Mouse (Mus musculus) thymus, postnatal 25 days (tissue): ENCODE measurements around the gene Diaph2.
A peak's percentile ranks its signal among the peaks of the same experiment; 100 is the strongest.
"Not testable (repeated sequence)": the region's sequence is repeated elsewhere in the genome, so short reads cannot be mapped to it uniquely, and the experiment has no call there.

Experiments used
- DNase-seq: peaks from one replicate; pipeline ENCODE4 v3.0.0; 2022

Gene Diaph2

DNA sequence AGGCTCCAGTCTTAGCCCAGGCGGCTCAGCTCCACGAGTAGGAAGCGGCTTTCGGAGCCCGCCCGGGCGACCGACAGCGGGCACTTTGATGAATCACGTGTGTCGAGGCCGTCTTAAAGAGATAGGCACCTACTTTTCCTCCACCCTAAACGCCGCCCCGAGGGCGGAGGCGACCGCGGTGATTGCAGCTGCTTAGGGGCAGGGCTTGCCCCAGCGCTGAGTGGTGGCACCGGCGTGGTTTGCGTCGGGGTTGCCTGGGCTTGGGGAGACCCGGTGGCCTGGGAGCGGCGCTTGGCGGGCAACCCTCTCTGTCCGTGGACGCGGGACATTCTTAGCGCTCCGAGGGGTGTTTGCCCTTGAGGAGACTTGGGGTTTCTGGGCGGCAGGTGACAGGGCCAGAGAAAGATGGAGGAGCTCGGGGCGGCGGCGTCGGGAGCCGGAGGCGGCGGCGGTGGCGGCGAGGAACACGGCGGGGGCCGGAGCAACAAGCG is at the start of gene Diaph2:
Gene Diaph2, plus strand, starts transcription at position 172 of the 491 bp plus-strand sequence.
- DNase-seq: peak; percentile 83

DNA sequence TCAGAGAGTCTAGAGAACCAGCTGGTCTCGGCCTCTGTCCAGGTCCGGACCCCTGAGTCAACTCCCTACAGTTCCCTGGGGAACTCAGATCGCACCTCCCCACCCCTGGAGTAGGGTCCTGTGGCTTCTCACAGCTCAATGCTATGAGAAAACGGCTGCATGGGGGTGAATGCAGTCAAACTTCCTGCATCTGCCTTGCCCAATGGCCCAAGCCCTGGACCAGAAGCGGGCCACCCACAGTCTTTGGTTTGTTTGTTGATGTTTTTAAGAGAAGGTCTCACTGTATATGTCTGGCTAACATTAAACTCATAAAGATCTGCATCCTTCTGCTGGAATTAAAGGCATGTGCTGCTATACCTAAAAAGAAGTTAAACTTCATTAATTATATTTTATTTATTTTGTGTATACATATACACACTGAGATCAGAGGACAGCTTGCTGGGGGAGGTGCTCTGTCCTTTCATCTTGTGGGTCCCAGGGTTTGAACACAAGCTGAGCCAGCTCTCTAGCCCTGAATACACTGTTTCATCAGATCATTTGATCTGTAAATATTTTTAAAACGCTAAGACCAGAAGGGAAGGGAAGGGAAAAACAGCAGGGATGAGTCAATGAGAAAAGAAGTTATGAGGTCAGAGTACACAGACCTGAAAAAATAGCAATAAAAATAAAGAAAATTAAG is 47.8 kb upstream of the Diaph2 start:
- DNase-seq: no peak

DNA sequence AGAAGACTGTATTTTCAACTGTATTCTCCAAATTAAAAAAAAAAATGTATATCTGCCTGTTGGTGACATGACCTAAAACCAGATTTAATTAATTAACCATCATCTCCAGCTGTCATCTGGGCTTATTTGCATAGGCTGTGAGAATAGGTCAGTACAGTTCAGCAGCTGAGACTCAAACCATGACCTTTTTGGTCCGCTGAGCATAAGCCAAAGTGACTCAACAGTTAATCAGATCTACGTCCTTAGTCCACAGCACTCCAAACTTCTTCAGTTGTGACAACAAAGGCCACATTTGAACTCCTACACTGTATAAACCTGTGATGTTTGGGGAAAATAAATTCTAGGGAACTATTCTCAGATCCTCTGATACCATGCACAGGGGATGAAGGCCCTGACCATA is 39.9 kb upstream of the Diaph2 start:
- DNase-seq: no peak

DNA sequence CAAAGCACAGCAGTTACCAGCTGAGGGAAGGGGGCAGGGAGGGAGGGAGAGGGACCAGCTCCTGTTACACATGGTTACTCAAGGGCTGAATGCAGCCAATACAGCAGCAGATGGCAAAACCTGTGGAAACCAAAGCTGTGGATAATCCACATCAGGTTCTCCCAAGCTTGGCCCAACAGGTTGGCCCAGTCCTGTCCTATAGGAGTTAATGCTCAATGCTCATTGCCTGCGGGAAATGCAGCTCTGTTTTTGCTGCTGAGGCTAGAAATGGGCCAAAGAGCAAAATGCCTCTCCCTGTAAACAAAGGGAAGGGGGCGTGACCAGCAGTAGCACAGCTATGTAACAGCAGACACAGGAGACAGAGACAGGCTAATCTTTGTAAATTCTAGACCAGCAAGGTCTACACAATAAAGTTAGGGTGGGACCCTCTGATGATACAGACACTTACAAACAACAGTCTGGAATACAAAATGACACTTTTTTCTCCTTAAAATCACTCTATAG is 20.8 kb upstream of the Diaph2 start:
- DNase-seq: no peak

DNA sequence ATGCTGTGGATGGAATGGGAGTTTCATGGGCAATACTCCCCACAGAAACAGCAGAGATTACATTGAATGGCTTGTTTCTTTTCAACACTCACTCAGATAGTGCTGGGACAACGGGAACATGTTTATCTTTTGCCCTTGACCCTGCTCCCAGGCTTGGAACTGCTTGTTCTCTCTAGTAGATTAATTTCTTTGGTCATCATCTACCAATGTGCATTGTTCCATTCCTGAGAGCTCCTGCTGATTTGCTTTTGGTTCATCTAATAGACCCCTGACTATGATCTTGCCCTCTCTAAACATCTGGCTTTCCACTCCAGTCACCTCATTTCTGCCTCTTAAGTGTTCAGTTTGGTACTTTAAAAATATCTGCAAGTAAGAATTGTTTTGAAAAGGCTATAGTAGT is 13.0 kb upstream of the Diaph2 start:
- DNase-seq: no peak

DNA sequence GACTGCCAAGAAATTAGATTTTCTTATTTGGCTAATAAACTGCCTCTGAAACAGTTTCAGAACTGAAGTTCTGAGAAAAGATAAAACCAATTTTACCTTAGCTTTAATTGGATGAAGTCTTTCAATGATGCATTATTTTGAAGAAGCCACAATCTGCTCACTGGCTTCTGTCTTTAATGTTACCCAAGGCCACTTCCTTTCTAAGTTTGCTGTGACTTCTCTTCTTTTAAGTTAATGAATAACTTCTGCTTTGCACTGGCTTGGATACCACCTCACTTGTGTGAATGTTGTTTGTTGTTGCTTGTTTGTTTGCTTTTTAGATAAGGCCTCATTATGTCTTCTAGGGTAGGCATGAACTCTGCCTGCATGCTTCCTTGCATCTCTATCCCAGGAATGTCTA is 10.3 kb upstream of the Diaph2 start:
- DNase-seq: no peak

DNA sequence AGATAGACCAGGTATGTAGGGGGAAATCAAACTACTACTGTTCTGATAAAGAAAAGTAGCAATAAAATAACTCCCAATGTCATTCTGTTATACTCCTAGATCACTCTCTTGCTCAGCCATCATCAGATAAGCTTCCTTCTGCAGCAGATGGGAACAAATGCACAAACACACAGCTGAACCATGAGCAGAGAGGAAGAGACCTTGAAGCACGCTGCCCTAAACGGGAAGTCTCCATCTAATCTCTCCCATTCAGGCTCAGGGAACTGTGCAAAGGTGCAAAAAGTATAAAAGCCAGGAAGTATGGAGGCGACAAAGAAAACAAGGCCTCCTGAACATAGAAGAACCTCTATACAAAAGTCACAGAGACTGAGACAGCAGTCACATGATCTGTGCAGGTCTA is 6.6 kb upstream of the Diaph2 start:
- no peak for DNase-seq

DNA sequence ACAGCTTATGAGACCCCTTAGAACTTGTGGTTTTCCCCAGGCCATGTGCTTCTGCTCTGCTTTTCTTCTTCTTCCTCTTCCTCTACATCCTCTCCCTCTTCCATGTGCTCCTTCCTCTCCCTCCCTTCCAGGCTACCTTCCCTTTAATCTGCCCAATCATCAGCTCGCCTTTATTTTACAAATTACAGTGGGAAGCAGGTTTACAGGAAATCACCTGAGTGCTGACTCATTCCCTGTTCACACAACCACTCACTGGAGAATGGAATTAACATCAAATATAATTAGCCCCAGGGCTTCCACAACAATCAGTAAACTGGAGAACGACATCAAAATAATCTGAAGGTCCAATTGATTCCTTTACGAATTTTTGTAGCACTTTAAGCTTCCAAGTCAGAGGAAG is 3.6 kb upstream of the Diaph2 start:
- DNase-seq: no peak

DNA sequence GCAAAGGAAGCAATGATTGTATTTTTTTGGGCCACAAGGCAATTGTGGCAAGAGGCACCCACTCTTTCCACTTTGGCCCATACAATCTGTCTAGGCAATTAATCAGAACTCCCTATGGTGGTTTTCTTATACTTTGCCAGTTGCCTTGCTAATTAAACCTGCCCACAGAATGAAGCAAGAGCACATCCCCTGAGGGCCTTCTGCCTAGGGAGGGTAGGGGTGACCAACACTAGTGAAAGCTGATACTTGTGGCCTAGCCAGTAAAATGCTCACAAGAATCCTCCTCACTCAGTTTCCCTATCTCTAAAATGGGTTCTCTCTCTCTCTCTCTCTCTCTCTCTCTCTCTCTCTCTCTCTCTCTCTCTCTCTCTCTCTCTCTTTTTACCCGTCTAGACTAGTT is 440 bp upstream of the Diaph2 start:
- DNase-seq: peak; percentile 1

DNA sequence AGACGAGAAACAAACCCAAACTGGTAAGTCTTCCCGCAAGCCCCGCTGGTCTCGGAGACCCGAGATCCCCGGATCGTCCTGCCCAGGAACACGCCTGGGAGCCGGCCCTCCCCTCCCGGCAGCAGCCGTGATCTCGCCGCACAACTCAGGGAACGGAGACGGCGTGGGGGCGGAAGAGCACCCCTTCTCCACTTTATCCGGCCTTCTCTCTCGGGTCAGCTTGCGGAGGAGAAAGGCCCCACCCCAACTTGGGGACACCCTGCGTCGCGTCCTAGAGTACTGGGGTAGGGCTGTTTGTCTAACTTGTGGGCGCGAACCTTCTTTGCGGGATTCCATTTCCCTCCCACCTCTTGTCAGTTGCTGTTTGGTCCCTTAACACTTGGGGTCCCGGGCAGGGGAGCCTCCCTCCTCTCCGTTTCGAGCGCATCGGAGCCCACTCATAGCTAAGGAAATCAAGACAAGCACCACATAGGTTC is 590 bp downstream of the Diaph2 start:
- no peak for DNase-seq

DNA sequence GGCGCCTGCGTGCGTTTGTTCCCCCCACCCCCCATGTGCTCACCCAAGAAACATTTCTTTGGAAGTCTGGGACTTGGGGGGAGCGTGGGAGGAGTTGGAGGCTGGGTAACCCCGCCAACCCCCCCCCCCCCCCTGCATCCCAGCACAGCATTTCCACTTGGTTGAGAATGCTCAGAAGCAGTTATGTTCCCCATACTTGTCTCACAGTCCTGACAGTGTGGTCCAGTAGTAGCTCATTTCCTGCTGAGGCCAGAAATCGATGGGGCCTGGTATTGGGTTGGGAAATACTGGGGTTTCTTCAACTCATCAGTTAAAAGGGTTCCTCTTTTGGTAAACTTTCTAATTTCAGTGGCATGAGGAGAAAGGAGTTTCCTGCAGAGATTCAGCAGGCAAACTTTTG is 1.1 kb downstream of the Diaph2 start:
- DNase-seq: peak; percentile 1

DNA sequence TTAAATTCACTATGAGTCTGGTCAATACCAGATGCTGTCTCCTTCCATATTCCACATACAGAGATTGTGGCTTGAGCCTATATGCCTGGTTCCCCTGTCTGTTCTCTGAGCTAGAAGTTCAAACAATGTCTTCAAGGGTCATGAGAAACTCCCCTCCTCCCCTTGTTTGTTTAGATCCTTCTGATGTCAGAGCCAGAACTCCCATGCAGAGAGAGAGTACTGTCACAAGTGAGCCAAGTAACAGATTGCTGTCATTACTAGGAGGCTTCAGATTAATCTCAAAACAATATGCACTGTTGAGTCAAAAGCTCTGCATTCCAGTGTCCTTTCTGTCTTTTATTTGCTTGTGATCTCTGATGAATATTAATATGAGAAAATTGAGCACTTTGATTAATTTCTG is 7.1 kb downstream of the Diaph2 start:
- DNase-seq: no peak

DNA sequence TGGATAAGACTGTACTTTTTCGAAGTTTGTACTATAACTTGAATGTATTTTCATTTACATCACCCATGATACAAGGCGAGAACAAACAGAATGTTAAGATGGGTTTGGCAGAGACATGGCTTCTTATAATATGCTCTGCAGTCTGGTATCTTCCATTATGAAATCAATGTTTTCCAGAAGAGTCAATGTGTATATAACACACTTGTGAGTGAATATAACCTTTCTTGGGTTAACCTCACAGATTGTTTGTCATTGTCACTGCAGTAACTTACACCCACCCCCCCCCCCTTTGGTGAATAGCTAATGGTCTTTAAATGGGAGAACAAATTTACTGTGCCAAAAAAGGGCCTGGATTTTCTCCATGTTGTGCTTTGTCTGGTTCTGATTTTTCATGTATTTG is 13.1 kb downstream of the Diaph2 start:
- no peak for DNase-seq

DNA sequence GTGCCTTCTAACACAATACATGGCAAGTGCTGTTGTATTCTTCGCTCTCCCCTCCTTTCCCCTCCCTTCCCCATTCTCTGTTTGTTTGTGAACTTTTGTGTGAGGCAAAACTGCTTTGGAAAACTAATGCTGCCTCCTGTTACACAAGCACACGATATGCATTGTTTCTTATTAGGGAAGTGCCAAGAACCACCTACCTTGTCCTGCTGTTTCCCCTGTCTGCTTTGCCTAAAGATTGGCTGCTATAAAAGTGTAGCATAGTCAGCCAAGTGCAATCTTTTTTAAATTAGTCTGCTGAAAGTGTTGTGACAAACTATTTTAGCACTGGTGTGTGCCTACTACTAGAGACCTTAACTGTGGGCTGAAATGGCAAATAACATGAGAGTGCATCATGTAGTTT is 15.8 kb downstream of the Diaph2 start:
- DNase-seq: no peak

DNA sequence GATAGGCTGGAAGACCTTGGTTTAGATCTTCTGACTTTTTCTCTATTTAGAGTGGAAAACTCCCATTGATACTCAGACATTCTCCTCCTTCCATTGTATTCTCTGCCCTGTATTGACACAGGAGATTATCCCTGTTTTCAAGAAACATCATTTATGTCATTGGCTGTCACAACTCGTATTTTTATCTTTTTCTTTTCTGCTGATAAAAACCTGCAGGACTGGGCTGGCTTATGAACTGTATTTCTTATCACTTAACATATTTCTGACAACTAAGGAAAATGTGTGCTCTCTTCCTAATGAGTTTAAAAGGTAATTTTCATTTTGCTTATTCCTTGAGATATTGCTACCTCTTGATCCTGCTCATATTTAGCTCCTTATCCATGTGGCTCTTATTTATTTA is 17.3 kb downstream of the Diaph2 start:
- DNase-seq: no peak

DNA sequence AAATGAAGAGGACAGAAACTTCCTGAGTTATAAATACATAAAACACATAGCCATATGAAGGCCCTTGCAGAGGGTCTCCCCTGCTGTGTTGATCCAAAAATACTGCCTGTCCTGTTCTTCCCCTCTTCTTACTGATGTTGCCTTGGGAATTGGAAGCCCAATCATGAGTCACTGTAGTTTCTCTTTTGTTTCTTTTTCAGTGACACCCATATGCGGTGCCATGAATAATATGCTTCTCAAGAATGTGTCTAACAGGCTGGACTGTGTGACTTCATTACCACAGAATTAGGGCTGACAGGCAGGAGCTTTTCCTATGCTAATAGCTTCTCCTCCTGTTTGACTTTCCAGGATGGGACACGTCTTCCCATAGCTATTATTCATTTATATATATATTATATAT is 21.1 kb downstream of the Diaph2 start:
- DNase-seq: no peak

DNA sequence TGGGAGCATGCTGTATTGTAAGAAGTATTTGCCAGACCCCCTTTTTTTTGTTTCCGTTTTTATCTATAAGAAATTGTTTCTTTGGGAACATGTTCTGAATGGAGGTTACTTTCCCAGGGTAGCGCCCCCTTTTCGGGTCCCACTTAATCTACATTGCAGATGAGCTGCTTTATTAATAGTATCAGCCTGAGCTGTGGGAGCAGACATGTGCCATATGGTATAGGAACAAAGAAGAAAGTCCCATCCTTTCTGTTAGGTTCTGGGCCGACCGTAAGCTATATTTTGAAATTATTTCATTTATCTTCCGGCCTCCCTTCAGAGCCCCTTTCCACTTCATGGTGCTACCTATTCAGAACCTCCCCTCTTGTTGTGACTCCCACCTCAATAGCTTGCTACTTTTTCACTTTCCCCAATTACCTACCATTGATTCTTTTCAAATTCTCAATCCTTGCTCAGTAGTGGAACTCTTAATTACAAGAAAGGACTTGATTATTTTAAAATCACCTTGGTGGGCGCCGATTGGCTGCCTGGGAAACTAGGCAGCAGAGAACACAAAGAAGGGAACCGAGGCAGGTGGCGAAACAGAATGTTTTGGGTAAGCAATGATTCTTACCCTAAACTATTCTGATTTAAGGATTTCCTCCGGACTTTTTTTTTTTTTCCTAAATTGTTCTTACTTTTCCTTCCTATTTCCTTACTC is 24.2 kb downstream of the Diaph2 start:
- no peak for DNase-seq

DNA sequence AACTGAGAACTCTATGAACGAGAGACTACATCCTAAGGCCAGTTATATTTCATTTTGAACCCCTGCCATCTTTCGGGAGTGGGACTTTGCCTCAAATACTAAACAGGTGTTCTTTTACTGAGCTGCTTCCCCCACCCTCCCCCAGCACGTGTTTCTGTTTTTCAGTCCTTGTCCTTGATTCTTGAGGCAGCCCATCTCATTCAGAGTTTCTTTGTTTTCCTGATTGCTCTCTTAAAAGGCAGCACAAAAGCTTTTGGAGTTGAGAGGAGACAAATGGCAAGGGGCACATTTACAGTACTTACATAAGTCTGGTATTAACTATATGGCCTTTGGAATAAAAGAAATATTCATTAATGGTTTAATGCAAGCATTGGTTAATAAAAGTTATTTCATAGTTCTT is 24.9 kb downstream of the Diaph2 start:
- no peak for DNase-seq

DNA sequence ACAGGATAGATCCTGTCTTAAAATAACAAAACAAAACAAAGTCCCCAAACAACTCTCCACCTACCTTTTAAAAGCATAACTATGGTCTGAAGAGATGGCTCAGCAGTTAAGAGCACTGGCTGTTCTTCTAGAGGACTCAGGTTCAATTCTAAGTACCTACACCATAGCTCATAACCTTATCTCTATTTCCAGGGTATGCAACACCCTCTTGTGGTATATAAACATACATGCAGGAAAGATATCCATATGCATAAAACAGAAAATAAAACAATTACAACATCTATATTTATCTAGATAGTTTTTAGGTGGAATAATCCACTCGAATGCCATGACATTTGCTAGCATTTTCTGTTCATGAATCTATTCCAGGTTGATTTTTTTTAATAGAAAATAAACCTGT is 27.2 kb downstream of the Diaph2 start:
- DNase-seq: no peak

DNA sequence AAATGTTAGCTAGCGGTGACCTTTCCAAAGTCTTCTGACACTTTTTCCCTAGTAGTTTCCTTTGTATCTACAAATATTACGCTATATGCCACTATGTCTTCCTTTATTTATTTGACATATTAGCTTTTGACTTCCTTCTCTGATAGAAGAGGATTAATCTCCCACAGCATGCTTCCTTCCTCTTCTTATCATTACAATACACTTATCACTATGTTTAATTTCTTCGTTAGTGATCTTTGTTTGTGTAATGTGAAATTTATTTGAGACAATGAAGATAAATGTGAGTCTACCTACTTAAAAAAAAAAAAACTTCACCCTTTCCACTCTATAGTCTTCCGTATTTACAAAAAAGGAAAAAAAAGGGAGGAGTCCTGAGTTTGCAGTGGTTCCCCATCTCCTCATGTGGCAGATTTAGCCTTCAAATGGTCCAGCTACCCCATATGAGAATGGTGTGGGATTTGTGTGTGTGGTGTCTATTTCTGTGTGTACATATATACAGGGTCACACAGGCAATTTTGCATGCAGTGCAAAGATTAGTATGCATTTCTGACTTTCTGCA is 27.9 kb downstream of the Diaph2 start:
- no peak for DNase-seq

DNA sequence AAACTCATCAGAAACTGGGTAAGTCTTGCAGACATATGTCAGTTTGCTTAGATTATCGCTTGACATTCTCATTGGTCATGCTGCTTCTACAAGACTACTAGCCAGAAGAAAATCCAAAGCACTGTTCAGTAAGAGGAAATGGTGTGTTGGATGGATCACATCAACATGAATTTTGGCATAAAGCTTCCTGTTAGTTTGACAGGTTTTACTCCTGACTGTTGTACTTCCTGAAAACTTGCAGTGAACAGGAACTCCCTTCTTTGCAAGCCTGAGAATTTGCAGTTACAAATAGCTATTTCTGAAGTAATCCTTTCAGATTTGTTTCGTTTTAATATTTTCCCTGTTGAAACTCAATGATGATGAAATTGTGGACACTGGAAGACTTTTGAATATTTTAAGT is 32.3 kb downstream of the Diaph2 start:
- no peak for DNase-seq

DNA sequence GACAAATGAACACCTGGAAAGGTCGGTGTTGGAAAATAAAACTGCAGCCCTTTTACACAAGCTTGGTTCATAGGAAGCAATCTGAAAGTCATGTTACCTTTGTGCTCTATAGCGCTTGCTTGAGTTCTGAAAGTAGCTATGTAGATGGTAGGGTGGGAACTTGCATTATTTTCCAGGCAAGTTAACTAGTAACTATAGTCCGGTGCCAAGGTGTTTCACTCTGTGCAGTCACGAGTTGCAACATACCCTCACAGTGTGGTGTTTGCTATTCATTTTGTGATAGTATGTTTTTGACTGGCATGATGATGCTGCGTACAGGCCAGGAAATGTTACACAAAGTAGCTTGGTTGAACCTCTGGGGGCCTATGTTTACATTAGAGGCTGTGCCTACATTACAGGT is 34.5 kb downstream of the Diaph2 start:
- DNase-seq: no peak

DNA sequence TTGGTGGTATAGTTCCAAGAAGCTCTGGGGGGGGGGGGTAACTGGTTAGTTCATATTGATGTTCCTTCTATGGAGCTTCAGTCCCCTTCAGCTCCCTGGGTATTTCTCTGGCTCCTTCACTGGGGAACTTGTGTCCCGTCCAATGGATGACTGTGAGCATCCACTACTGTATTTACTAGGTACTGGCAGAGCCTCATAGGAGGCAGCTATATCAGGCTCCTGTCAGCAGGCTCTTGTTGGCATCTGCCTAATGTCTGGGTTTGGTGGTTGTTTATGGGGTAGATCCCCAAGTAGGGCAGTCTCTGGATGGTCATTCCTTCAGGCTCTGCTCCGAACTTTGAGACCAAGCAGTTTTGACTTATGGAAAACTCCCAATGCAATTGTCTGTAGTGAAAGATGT is 50.4 kb downstream of the Diaph2 start:
- DNase-seq: not testable (repeated sequence)

DNA sequence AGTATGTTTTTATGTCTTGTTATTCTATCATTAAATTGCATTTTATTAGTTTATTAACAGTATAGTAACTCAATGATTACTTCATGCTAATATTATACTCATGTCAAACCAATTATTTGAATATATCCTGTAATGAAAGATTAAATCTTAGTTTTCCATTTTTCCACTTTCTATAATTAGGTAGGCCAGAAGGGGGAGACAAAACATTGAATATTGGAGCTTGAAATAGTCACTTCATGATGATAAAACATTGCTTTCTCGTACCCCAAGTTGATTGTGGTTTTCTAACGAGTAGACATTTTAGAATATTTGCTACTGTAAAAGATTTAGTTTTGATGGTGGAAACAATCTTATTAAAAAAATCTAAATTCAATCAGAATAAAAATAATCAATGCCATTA is 82.4 kb downstream of the Diaph2 start:
- DNase-seq: no peak
